Mouse (Mus musculus) MEL (cell line): ENCODE measurements around the gene Rtn3. TPM values are rescaled to one million over a fixed set of nuclear protein-coding genes. Genes with fewer than 3 reads are reported as not detected.

Experiments used
- DNase-seq: peaks from one replicate; pipeline ENCODE4 v3.0.0; 2011; ENCODE audit warnings: low read depth, low spot score
- H3K27ac ChIP-seq: 2 replicates; pipeline ENCODE4 v1.5.1; 2012; ENCODE audit warnings: low read depth, mild to moderate bottlenecking, control low read depth, low read length, moderate library complexity; ENCODE audit not compliant: control insufficient read depth
- H3K27me3 ChIP-seq, 2 experiments: fragments of 150-350 bp in 1 of 2; sonication (generic) in 1 of 2; 2 replicates each; pipeline ENCODE4 v1.6.1; 2012; ENCODE audit warnings: low read length in 2 of 2, mild to moderate bottlenecking in 2 of 2, improper control_type of control experiment in 1 of 2, moderate library complexity in 1 of 2; ENCODE audit not compliant: insufficient read depth in 2 of 2, control insufficient read depth in 1 of 2
- H3K36me3 ChIP-seq, 2 experiments: 2 replicates each; pipeline ENCODE4 v1.6.1; 2012 to 2014; ENCODE audit warnings: low read length in 2 of 2, improper control_type of control experiment in 1 of 2, inconsistent platforms in 1 of 2, mild to moderate bottlenecking in 1 of 2; ENCODE audit not compliant: insufficient read depth in 2 of 2, control insufficient read depth in 1 of 2
- H3K4me1 ChIP-seq, 2 experiments: fragments of 150-350 bp in 1 of 2; sonication (generic) in 1 of 2; 2 replicates each; pipeline ENCODE4 v1.6.1; 2012; ENCODE audit warnings: low read length in 2 of 2, improper control_type of control experiment in 1 of 2, mild to moderate bottlenecking in 1 of 2; ENCODE audit not compliant: insufficient read depth in 2 of 2, control insufficient read depth in 1 of 2
- H3K4me3 ChIP-seq, 2 experiments: fragments of 150-350 bp in 1 of 2; sonication (generic) in 1 of 2; 2 replicates each; pipeline ENCODE4 v1.5.1; 2012; ENCODE audit warnings: low read depth in 2 of 2, low read length in 2 of 2, mild to moderate bottlenecking in 2 of 2, moderate library complexity in 2 of 2, control low read depth in 1 of 2, improper control_type of control experiment in 1 of 2; ENCODE audit not compliant: control insufficient read depth in 1 of 2, insufficient read depth in 1 of 2
- H3K79me2 ChIP-seq: 2 replicates; pipeline ENCODE4 v1.6.1; 2012; ENCODE audit warnings: mild to moderate bottlenecking, low read length, moderate library complexity; ENCODE audit not compliant: control insufficient read depth, poor library complexity, insufficient read depth
- H3K9ac ChIP-seq: 2 replicates; pipeline ENCODE4 v1.6.1; 2012; ENCODE audit warnings: low read depth, mild to moderate bottlenecking, control low read depth, low read length, moderate library complexity; ENCODE audit not compliant: control insufficient read depth, poor library complexity, severe bottlenecking
- H3K9me3 ChIP-seq: fragments of 150-350 bp; sonication (generic); replicated peaks from 2 replicates; pipeline ENCODE4 v1.6.1; 2012; ENCODE audit warnings: mild to moderate bottlenecking, low read length, improper control_type of control experiment, moderate library complexity; ENCODE audit not compliant: insufficient read depth
- BHLHE40 ChIP-seq: IDR thresholded peaks from 2 replicates; pipeline ENCODE4 v1.6.1; 2012; ENCODE audit warnings: low read depth, mild to moderate bottlenecking, inconsistent platforms, low read length, improper control_type of control experiment, borderline replicate concordance
- CHD2 ChIP-seq: IDR thresholded peaks from 2 replicates; pipeline ENCODE4 v1.6.1; 2011; ENCODE audit warnings: low read length, improper control_type of control experiment
- CTCF ChIP-seq, 3 experiments: IDR thresholded peaks in 2 of 3; conservative IDR thresholded peaks in 1 of 3; 2 replicates each; pipeline ENCODE4 v1.5.1; 2011 to 2012; ENCODE audit warnings: low read length in 3 of 3, low read depth in 2 of 3, mild to moderate bottlenecking in 2 of 3, improper control_type of control experiment in 1 of 3, inconsistent platforms in 1 of 3, mixed read lengths in 1 of 3, moderate library complexity in 1 of 3; ENCODE audit not compliant: control insufficient read depth in 1 of 3, insufficient read depth in 1 of 3, poor library complexity in 1 of 3, severe bottlenecking in 1 of 3
- E2F4 ChIP-seq: IDR thresholded peaks from 2 replicates; pipeline ENCODE4 v1.6.1; 2011; ENCODE audit warnings: low read depth, low read length, improper control_type of control experiment, borderline replicate concordance
- ELF1 ChIP-seq: IDR thresholded peaks from 2 replicates; pipeline ENCODE4 v1.6.1; 2014; ENCODE audit warnings: low read depth, mild to moderate bottlenecking, inconsistent platforms, low read length, improper control_type of control experiment, moderate library complexity
- EP300 ChIP-seq, 2 experiments: IDR thresholded peaks; 2 replicates each; pipeline ENCODE4 v1.6.1; 2011; ENCODE audit warnings: improper control_type of control experiment in 2 of 2, low read length in 2 of 2, low read depth in 1 of 2, mild to moderate bottlenecking in 1 of 2
- ETS1 ChIP-seq: IDR thresholded peaks from 2 replicates; pipeline ENCODE4 v1.6.1; 2012; ENCODE audit warnings: low read depth, mild to moderate bottlenecking, inconsistent platforms, low read length, improper control_type of control experiment, moderate library complexity
- GATA1 ChIP-seq: IDR thresholded peaks from 2 replicates; pipeline ENCODE4 v1.6.1; 2011; ENCODE audit warnings: low read depth, low read length, improper control_type of control experiment
- HCFC1 ChIP-seq: IDR thresholded peaks from 2 replicates; pipeline ENCODE4 v1.6.1; 2012; ENCODE audit warnings: low read depth, mild to moderate bottlenecking, inconsistent platforms, low read length, improper control_type of control experiment, moderate library complexity
- JUND ChIP-seq: IDR thresholded peaks from 2 replicates; pipeline ENCODE4 v1.6.1; 2011; ENCODE audit warnings: low read depth, mild to moderate bottlenecking, improper control_type of control experiment, low read length
- KAT2A ChIP-seq: conservative IDR thresholded peaks from 2 replicates; pipeline ENCODE4 v1.6.1; 2012; ENCODE audit warnings: low read depth, low read length, improper control_type of control experiment, inconsistent platforms
- MAX ChIP-seq: IDR thresholded peaks from 2 replicates; pipeline ENCODE4 v1.6.1; 2011; ENCODE audit warnings: low read length, improper control_type of control experiment
- MAZ ChIP-seq: IDR thresholded peaks from 2 replicates; pipeline ENCODE4 v1.6.1; 2012; ENCODE audit warnings: low read depth, mild to moderate bottlenecking, inconsistent platforms, low read length, improper control_type of control experiment
- MEF2A ChIP-seq: IDR thresholded peaks from 2 replicates; pipeline ENCODE4 v1.6.1; 2014; ENCODE audit warnings: low read depth, mild to moderate bottlenecking, inconsistent platforms, low read length, improper control_type of control experiment; ENCODE audit not compliant: poor library complexity, insufficient replicate concordance, severe bottlenecking; ENCODE audit errors: extremely low read depth
- MXI1 ChIP-seq: IDR thresholded peaks from 2 replicates; pipeline ENCODE4 v1.6.1; 2011; ENCODE audit warnings: mild to moderate bottlenecking, low read depth, low read length, improper control_type of control experiment
- MYC ChIP-seq: IDR thresholded peaks from 2 replicates; pipeline ENCODE4 v1.6.1; 2011; ENCODE audit warnings: low read depth, mild to moderate bottlenecking, low read length, improper control_type of control experiment, moderate library complexity
- NELFE ChIP-seq: IDR thresholded peaks from 2 replicates; pipeline ENCODE4 v1.6.1; 2011; ENCODE audit warnings: low read depth, low read length, improper control_type of control experiment
- NRF1 ChIP-seq: IDR thresholded peaks from 2 replicates; pipeline ENCODE4 v1.6.1; 2014; ENCODE audit warnings: low read depth, mild to moderate bottlenecking, inconsistent platforms, low read length, improper control_type of control experiment, moderate library complexity; ENCODE audit not compliant: poor library complexity, insufficient read depth, severe bottlenecking
- POLR2A ChIP-seq, 2 experiments: IDR thresholded peaks; 2 replicates each; pipeline ENCODE4 v1.6.1; 2011 to 2012; ENCODE audit warnings: low read length in 2 of 2, mild to moderate bottlenecking in 2 of 2, control low read depth in 1 of 2, improper control_type of control experiment in 1 of 2, low read depth in 1 of 2, moderate library complexity in 1 of 2; ENCODE audit not compliant: control insufficient read depth in 1 of 2, insufficient read depth in 1 of 2, poor library complexity in 1 of 2
- POLR2AphosphoS5 ChIP-seq: IDR thresholded peaks from 2 replicates; pipeline ENCODE4 v1.6.1; 2012; ENCODE audit warnings: low read depth, borderline replicate concordance, mild to moderate bottlenecking, inconsistent platforms, low read length, moderate library complexity, mixed read lengths
- RAD21 ChIP-seq: IDR thresholded peaks from 2 replicates; pipeline ENCODE4 v1.6.1; 2011; ENCODE audit warnings: mild to moderate bottlenecking, low read depth, low read length, improper control_type of control experiment
- RCOR1 ChIP-seq: IDR thresholded peaks from 2 replicates; pipeline ENCODE4 v1.6.1; 2012; ENCODE audit warnings: low read depth, mild to moderate bottlenecking, inconsistent platforms, low read length, improper control_type of control experiment
- SIN3A ChIP-seq: IDR thresholded peaks from 2 replicates; pipeline ENCODE4 v1.6.1; 2012; ENCODE audit warnings: low read length, improper control_type of control experiment, inconsistent platforms
- SMC3 ChIP-seq: IDR thresholded peaks from 2 replicates; pipeline ENCODE4 v1.6.1; 2011; ENCODE audit warnings: low read depth, low read length, improper control_type of control experiment
- TAL1 ChIP-seq: IDR thresholded peaks from 2 replicates; pipeline ENCODE4 v1.6.1; 2012; ENCODE audit warnings: mild to moderate bottlenecking, inconsistent platforms, low read length, moderate library complexity, mixed read lengths
- TCF12 ChIP-seq: IDR thresholded peaks from 2 replicates; pipeline ENCODE4 v1.6.1; 2014; ENCODE audit warnings: low read depth, mild to moderate bottlenecking, inconsistent platforms, low read length, improper control_type of control experiment, moderate library complexity
- UBTF ChIP-seq: IDR thresholded peaks from 2 replicates; pipeline ENCODE4 v1.6.1; 2012; ENCODE audit warnings: low read depth, mild to moderate bottlenecking, inconsistent platforms, low read length, improper control_type of control experiment, moderate library complexity, borderline replicate concordance; ENCODE audit not compliant: insufficient read depth
- USF1 ChIP-seq: IDR thresholded peaks from 2 replicates; pipeline ENCODE4 v1.6.1; 2014; ENCODE audit warnings: low read depth, mild to moderate bottlenecking, inconsistent platforms, low read length, improper control_type of control experiment, moderate library complexity
- USF2 ChIP-seq, 2 experiments: IDR thresholded peaks; 2 replicates each; pipeline ENCODE4 v1.6.1; 2011 to 2012; ENCODE audit warnings: improper control_type of control experiment in 2 of 2, low read length in 2 of 2, borderline replicate concordance in 1 of 2, inconsistent platforms in 1 of 2, low read depth in 1 of 2, mild to moderate bottlenecking in 1 of 2; ENCODE audit not compliant: insufficient read depth in 1 of 2
- ZC3H11A ChIP-seq: IDR thresholded peaks from 2 replicates; pipeline ENCODE4 v1.6.1; 2012; ENCODE audit warnings: low read depth, mild to moderate bottlenecking, inconsistent platforms, low read length, improper control_type of control experiment
- ZKSCAN1 ChIP-seq: IDR thresholded peaks from 2 replicates; pipeline ENCODE4 v1.6.1; 2012; ENCODE audit warnings: low read depth, mild to moderate bottlenecking, inconsistent platforms, low read length, improper control_type of control experiment, moderate library complexity
- ZNF384 ChIP-seq: IDR thresholded peaks from 2 replicates; pipeline ENCODE4 v1.6.1; 2012; ENCODE audit warnings: low read depth, mild to moderate bottlenecking, inconsistent platforms, low read length, improper control_type of control experiment
- polyA plus RNA-seq, 2 experiments: library from polyadenylated mRNA; stranded (reverse) in 1 of 2; unstranded in 1 of 2; fragments of >175 nt in 1 of 2; fragments of >200 nt in 1 of 2; gene quantifications; 2 replicates each; pipeline versions ENCODE4 v1.2.1 to v1.2.4; 2012; ENCODE audit warnings: low replicate concordance in 2 of 2, low read depth in 1 of 2; ENCODE audit not compliant: insufficient read length in 2 of 2, insufficient read depth in 1 of 2, missing spikeins in 1 of 2
- total RNA-seq: library from RNA; depleted of rRNA; stranded (reverse); fragments of 300-350 nt; gene quantifications from 2 replicates; pipeline ENCODE4 v1.2.3, GENCODE M21; 2012

The Rtn3 gene
- total and polyA plus RNA-seq, 3 experiments = 33.4 to 118 TPM; not detected in 1

DNA sequence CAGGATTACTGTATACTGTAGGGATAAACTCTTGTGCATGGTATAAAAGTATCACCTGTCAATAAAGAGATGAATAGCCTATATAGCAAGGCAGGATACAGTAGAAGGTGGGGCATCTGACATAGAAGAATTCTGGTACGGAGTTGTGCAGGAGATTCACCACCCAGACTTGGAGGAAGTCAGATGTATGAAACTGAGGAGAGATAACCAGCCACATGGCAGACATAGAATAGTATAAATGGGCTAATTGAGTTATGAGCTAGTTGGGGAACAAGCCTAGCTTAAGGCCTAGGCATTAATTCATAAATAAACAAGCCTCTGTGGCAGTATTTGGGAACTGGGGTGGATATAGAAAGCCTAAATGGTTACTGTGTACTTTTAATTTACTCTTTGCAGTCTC lies 33.4 kb upstream of the Rtn3 start:
- TF ChIP-seq ZNF384 (no peak), SMC3 (no peak), ZC3H11A (no peak), USF1 (no peak), TCF12 (no peak), MYC (peak; percentile 83), CTCF (IDR thresholded peaks at IDR 0.05 in 2 of 3, conservative IDR thresholded peaks at IDR 0.05 in 1 of 3; ENCODE audit: control insufficient read depth in 1 of 3, insufficient read depth in 1 of 3, low read depth in 2 of 3, low read length in 3 of 3, poor library complexity in 1 of 3, severe bottlenecking in 1 of 3) (no peak), RAD21 (no peak), KAT2A (no peak), NELFE (no peak), ZKSCAN1 (no peak), MAZ (no peak), CHD2 (no peak), MEF2A (no peak), EP300 (IDR thresholded peaks at IDR 0.05; ENCODE audit: low read depth in 1 of 2, low read length in 2 of 2) (peak; percentile 18 to 28; a peak in 1 of 4 replicates), UBTF (no peak), NRF1 (no peak), ELF1 (no peak), BHLHE40 (no peak), MAX (peak; percentile 56), MXI1 (peak; percentile 65; the same call in 1 of the 2 replicates), SIN3A (peak; percentile 42; the same call in 1 of the 2 replicates), USF2 (IDR thresholded peaks at IDR 0.05; ENCODE audit: borderline replicate concordance in 1 of 2, insufficient read depth in 1 of 2, low read depth in 1 of 2, low read length in 2 of 2) (no peak), POLR2A (IDR thresholded peaks at IDR 0.05; ENCODE audit: control insufficient read depth in 1 of 2, insufficient read depth in 1 of 2, low read depth in 1 of 2, low read length in 2 of 2, poor library complexity in 1 of 2) (no peak), E2F4 (no peak), GATA1 (peak; percentile 47; the same call in 1 of the 2 replicates), POLR2AphosphoS5 (no peak), ETS1 (peak; percentile 29; the same call in 1 of the 2 replicates), JUND (no peak), RCOR1 (no peak), HCFC1 (no peak), TAL1 (no peak)
- H3K27me3 ChIP-seq = no peaks in the 10 kb centered on the region
- no peak overlapping the region for H3K4me3 ChIP-seq
- H3K9me3 ChIP-seq = no peaks in the 10 kb centered on the region
- H3K79me2 ChIP-seq = no peaks in the 10 kb centered on the region
- H3K4me1 ChIP-seq = peaks cover 0 to 2% of the 10 kb centered on the region in 2 experiments; a peak in 1 of 4 replicates
- DNase-seq = peak; percentile 60
- H3K36me3 ChIP-seq = peaks cover 12 to 13% of the 10 kb centered on the region in 2 experiments
- H3K9ac ChIP-seq = no peak overlapping the region
- H3K27ac ChIP-seq = no peak overlapping the region
